Mouse (Mus musculus) MEL (cell line): ENCODE results near the gene Trio.

Experiments
- CTCF ChIP-seq, 3 experiments: IDR thresholded peaks in 2 of 3; conservative IDR thresholded peaks in 1 of 3; 2 replicates each; pipeline ENCODE4 v1.5.1; 2011 to 2012; ENCODE audit warnings: low read length in 3 of 3, low read depth in 2 of 3, mild to moderate bottlenecking in 2 of 3, improper control_type of control experiment in 1 of 3, inconsistent platforms in 1 of 3, mixed read lengths in 1 of 3, moderate library complexity in 1 of 3; ENCODE audit not compliant: control insufficient read depth in 1 of 3, insufficient read depth in 1 of 3, poor library complexity in 1 of 3, severe bottlenecking in 1 of 3
- EP300 ChIP-seq, 2 experiments: IDR thresholded peaks; 2 replicates each; pipeline ENCODE4 v1.6.1; 2011; ENCODE audit warnings: improper control_type of control experiment in 2 of 2, low read length in 2 of 2, low read depth in 1 of 2, mild to moderate bottlenecking in 1 of 2
- ETS1 ChIP-seq: IDR thresholded peaks from 2 replicates; pipeline ENCODE4 v1.6.1; 2012; ENCODE audit warnings: low read depth, mild to moderate bottlenecking, inconsistent platforms, low read length, improper control_type of control experiment, moderate library complexity
- GATA1 ChIP-seq: IDR thresholded peaks from 2 replicates; pipeline ENCODE4 v1.6.1; 2011; ENCODE audit warnings: low read depth, low read length, improper control_type of control experiment
- JUND ChIP-seq: IDR thresholded peaks from 2 replicates; pipeline ENCODE4 v1.6.1; 2011; ENCODE audit warnings: low read depth, mild to moderate bottlenecking, improper control_type of control experiment, low read length
- POLR2A ChIP-seq, 2 experiments: IDR thresholded peaks; 2 replicates each; pipeline ENCODE4 v1.6.1; 2011 to 2012; ENCODE audit warnings: low read length in 2 of 2, mild to moderate bottlenecking in 2 of 2, control low read depth in 1 of 2, improper control_type of control experiment in 1 of 2, low read depth in 1 of 2, moderate library complexity in 1 of 2; ENCODE audit not compliant: control insufficient read depth in 1 of 2, insufficient read depth in 1 of 2, poor library complexity in 1 of 2
- TAL1 ChIP-seq: IDR thresholded peaks from 2 replicates; pipeline ENCODE4 v1.6.1; 2012; ENCODE audit warnings: mild to moderate bottlenecking, inconsistent platforms, low read length, moderate library complexity, mixed read lengths
- TBP ChIP-seq: IDR thresholded peaks from 2 replicates; pipeline ENCODE4 v1.8.0; 2011; ENCODE audit warnings: low read depth, low read length, improper control_type of control experiment

GRCm38 (mm10) chr15:27955614-27956013 is 70.0 kb downstream of the Trio start:
- TF ChIP-seq CTCF (IDR thresholded peaks at IDR 0.05 in 2 of 3, conservative IDR thresholded peaks at IDR 0.05 in 1 of 3; ENCODE audit: control insufficient read depth in 1 of 3, insufficient read depth in 1 of 3, low read depth in 2 of 3, low read length in 3 of 3, poor library complexity in 1 of 3, severe bottlenecking in 1 of 3): no peak
- TF ChIP-seq EP300 (IDR thresholded peaks at IDR 0.05; ENCODE audit: low read depth in 1 of 2, low read length in 2 of 2): no peak
- TF ChIP-seq ETS1: no peak
- no peak for TF ChIP-seq JUND
- no peak for TF ChIP-seq GATA1
- TF ChIP-seq POLR2A (IDR thresholded peaks at IDR 0.05; ENCODE audit: control insufficient read depth in 1 of 2, insufficient read depth in 1 of 2, low read depth in 1 of 2, low read length in 2 of 2, poor library complexity in 1 of 2): no peak
- TF ChIP-seq TBP: no peak
- no peak for TF ChIP-seq TAL1
